Mouse (Mus musculus): ENCODE results near the gene Htra2.

The Htra2 gene

GRCm38 (mm10) chr6:83004872-83005271 lies 50.2 kb downstream of the Htra2 start:
- no peak for DNase-seq (ENCODE audit: low spot score)

DNA sequence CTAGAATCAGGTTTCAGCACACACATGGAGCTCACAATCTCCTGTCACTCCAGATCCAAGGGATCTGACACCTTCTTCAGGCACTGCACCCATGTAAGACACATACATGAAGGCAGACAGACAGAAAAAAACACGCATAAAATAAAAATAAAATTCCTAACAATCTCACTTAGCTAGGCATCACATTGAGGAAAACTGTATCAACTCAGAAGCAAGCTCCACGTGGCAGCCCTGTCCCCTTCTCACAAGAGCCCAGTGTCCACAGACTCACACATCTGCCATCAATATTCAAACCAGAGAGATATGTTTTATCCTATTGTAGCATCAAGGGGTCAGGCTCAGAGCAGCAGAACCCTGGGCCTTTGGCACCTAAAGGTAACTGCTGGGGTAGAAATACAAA lies 50.8 kb downstream of the Htra2 start:
- DNase-seq (ENCODE audit: low spot score) = no peak

- DNase-seq (ENCODE audit: low spot score) = no peak
These were observed 51.2 kb downstream of the Htra2 start for GRCm38 (mm10) chr6:83003850-83004249.

DNA sequence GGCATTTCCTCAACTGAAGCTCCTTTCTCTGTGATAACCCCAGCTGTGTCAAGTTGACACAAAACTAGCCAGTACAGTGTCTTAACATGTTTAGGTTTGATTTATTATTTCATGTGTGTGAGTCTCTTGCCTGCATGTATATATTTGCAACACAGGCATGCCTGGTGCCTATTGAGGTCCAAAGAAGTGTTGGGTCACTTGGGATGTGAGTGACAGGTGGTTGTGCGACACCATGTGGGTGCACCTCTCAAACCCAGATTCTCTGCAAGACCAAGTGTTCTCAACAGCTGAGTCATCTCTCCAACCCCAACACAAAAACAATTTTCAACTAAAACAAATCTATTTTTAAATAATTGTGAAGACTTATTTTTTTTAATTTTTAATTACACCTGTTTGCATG lies 52.0 kb downstream of the Htra2 start:
- DNase-seq (ENCODE audit: low spot score) = no peak
